Mouse (Mus musculus) left cerebral cortex, adult 2 months (tissue): Measurements from ENCODE around the gene Rabgap1l. TPM values are rescaled to one million over a fixed set of nuclear protein-coding genes. Genes with fewer than 3 reads are reported as not detected.

ENCODE experiments used
- DNase-seq, 2 experiments: peaks; one replicate each; pipeline ENCODE4 v3.0.0; 2021 to 2022; ENCODE audit warnings: low spot score in 2 of 2, mixed read lengths in 1 of 2; ENCODE audit errors: extremely low spot score in 1 of 2
- H3K27ac ChIP-seq: fragments of 200-600 bp; 2 replicates; pipeline ENCODE4 v1.8.1; 2022
- H3K4me3 ChIP-seq: fragments of 200-600 bp; 2 replicates; pipeline ENCODE4 v1.8.1; 2022
- CTCF ChIP-seq: fragments of 200-600 bp; IDR thresholded peaks from 2 replicates; pipeline ENCODE4 v1.8.1; 2022; ENCODE audit warnings: antibody characterized with exemption, mild to moderate bottlenecking, moderate library complexity
- intact Hi-C: fragments of 180-260 bp; cut with DNase I; formaldehyde crosslinking; loops from one replicate; pipeline ENCODE4 v1.15.1; 2025
- total RNA-seq, 2 experiments: library from RNA; stranded (reverse); gene quantifications; 2 replicates each; pipeline ENCODE4 v1.2.3; 2021

The Rabgap1l gene
- total RNA-seq, 2 experiments from 2014 or later = 195 to 202 TPM

DNA sequence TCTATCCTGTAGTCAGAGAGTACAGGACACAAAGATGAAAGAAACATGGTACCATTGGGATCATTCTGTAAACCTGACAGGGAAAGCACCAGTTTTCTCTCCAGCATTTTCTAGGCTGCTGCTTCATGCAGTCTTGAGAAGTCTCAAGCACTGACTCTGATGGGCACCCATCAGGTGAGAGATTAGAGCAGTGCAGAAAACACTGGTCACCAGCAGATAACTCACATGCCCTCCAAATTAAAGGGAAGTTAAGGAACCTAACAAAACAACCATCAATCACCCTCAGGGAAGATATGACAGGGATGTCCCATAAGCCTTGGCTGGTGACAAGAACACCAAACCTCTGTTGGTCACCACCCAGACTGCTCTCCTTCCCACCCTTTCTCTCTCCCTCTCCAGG lies 285.2 kb downstream of the Rabgap1l start:
- Histone ChIP-seq H3K4me3 (no peak overlapping the region), H3K27ac (no peak overlapping the region)
- no peak for TF ChIP-seq CTCF
- DNase-seq = no peak
- intact Hi-C loops = no loop called here

DNA sequence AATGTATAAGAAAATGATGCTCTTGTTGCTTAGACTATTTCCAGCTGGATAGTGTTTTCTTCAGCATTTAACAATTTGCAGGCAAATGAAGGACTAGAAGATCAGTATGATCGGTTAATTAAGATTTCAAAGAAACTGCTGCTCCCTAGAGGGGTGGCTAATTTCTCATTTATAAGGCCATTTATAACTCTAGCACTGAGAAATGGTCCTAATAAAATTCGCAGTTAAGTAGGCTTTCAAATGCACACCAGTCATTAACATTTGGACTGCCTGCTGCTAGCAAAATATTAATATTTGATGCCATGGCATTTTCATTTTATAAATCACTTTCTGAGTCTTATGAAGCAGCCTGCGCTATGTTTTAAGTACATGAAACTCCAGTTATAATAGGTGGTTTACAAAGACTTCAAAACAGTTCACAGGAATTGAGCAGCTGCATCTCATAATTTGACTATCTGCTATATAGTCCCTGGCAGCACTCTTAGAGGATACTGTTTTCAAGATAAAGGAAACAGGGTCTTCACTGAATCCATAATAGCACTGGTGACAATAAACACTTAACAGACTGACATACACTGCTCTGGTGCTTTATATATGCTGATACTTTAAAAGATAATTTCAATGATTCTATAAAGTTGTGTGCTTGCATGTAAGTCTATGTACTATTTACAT lies 296.0 kb downstream of the Rabgap1l start:
- no peak overlapping the region for H3K27ac ChIP-seq
- intact Hi-C loops = no loop called here
- DNase-seq = no peak
- TF ChIP-seq CTCF = no peak
- H3K4me3 ChIP-seq = no peak overlapping the region

DNA sequence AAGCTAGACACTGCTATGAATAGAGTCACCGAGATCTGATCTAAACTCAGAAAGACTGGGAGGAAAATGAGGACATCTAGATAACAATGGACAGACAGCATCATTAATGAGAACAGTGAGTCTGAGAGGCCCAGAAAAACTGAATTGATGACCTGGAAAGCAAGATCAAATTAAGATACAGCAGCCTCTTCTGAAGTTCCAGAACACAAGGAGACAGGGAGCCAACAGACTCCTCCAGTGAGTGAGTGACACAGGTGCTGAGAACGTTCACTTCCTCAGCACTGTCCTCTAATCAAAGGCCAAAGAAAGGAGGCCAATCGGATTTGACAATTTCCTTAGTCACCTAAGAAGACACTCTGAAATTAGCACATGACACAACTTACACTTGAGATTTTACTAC lies 307.3 kb downstream of the Rabgap1l start:
- no peak for TF ChIP-seq CTCF
- H3K27ac ChIP-seq = no peak overlapping the region
- intact Hi-C loops = no loop called here
- DNase-seq = no peak
- H3K4me3 ChIP-seq = no peak overlapping the region

DNA sequence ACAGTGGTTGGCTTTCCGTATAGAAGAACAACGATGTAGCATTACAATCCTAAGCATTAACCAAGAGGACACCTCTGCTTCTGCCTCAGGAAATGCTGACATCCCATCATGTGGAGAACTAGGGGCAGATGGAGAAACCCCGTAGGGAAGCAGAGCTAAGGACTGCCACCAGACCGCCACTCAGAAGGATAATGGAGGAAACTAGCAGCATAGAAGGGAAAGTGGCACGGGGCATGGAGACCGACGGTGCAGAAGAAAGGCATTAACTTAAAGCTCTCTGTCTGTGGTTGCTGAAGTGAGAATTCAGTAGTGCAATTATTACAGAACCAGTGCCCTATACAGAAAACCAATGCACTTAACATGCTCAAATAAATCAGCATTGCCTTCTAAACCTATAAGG lies 308.0 kb downstream of the Rabgap1l start:
- no peak for TF ChIP-seq CTCF
- intact Hi-C loops = no loop called here
- no peak overlapping the region for H3K4me3 ChIP-seq
- no peak for DNase-seq
- no peak overlapping the region for H3K27ac ChIP-seq

DNA sequence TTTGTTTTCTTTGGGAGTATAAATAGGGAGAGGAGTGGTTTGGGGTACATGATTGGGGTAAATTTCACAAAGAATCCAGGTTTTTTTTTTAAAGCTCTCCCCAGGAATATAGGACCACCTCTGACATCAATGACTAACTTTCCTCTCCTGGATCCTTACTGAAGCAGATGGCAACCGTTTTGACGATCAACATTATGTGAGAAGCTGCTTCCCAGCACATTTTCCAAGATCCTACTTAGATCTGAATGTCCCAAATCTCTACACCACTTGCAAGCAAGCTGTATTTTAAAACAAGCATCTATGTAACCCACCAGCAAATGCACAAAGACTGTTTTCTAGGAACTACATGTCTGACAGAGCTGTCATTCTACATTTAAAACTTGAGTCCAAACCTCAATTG lies 311.4 kb downstream of the Rabgap1l start:
- no peak for DNase-seq
- Histone ChIP-seq H3K27ac (no peak overlapping the region), H3K4me3 (no peak overlapping the region)
- TF ChIP-seq CTCF = no peak
- intact Hi-C loops = no loop called here

DNA sequence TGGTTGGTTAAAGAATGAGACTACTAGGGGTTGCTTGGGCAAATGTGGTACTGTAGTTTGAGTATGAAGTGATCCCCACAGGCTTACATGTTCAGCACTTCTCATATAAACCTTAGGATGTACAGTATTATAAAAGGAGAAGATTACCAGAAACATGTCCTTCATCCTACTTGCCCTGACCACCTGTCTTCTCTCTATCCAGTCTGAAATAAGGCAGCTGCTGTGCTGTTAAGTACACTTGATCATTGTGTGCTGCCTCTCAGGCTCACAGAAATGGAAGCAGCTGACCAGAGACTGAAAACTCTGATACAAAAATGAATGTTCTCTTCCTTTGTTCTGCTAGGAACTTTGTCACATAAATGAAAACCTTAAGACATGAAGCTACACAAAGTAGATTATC lies 325.6 kb downstream of the Rabgap1l start:
- no peak for DNase-seq
- intact Hi-C loops = no loop called here
- Histone ChIP-seq H3K4me3 (no peak overlapping the region), H3K27ac (no peak overlapping the region)
- no peak for TF ChIP-seq CTCF

DNA sequence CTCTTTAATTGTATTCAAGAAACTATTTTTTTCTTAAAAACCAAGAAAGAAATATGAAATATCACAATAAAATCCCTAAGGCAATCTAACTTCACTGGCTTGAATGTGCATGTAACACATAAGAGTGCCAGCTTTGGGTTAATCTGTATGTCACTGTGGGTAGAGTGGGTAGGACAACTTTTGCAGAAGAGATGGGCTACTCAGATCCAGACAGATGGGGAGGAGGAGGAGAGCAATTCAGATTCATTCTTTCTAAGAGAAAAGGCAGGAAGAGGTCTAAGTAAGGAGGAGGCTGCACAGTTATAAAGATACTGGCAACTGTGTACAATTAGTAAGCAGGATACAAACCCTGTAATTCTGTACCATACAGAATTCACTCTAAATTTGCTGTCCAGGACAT lies 327.8 kb downstream of the Rabgap1l start:
- Histone ChIP-seq H3K4me3 (no peak overlapping the region), H3K27ac (no peak overlapping the region)
- intact Hi-C loops = loop anchor here (2.0 kb wide), 1 partner anchor 84 kb away; no protein-coding TSS in a partner anchor
- DNase-seq = no peak
- TF ChIP-seq CTCF = no peak

DNA sequence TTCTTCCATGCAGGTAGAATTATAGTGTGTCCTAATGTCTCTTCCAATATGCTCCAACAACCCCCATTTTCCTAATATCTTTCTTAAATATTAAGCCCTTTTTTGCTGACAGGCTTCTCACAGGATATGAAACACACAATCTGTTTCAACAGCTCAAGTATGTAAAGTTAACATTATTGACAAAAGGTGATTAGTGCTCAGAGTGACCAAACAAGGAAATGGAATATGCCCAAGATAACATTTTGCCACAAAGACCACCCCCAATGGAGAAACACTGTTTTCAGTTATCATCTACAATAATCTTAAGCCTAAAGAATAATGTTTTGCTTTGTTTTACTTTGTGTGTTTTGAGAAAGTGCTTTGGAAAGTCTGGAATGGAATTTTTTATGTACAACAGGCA lies 328.9 kb downstream of the Rabgap1l start:
- intact Hi-C loops = loop anchor here (2.0 kb wide), 1 partner anchor 85 kb away; no protein-coding TSS in a partner anchor
- H3K27ac ChIP-seq = no peak overlapping the region
- TF ChIP-seq CTCF = no peak
- no peak for DNase-seq
- no peak overlapping the region for H3K4me3 ChIP-seq

DNA sequence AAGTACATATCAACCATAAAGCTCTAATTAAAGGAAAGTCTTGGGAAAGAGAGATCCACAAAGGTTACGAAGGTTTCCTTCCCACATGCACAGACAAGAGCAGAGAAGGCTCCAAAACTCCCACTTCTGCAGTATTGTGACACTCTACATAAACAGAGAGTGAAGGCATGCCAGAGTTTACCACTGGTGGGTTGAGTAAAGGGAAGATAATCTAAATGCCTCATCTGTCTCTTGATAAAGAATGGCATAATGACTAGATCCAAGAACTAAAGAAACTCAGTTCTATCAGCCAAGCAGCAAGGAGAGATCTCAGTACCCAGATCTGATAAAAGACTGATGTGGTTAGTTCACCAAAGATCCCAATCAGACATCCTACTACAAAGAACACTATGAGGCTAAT lies 332.7 kb downstream of the Rabgap1l start:
- H3K27ac ChIP-seq = no peak overlapping the region
- DNase-seq = no peak
- intact Hi-C loops = no loop called here
- no peak for TF ChIP-seq CTCF
- no peak overlapping the region for H3K4me3 ChIP-seq

DNA sequence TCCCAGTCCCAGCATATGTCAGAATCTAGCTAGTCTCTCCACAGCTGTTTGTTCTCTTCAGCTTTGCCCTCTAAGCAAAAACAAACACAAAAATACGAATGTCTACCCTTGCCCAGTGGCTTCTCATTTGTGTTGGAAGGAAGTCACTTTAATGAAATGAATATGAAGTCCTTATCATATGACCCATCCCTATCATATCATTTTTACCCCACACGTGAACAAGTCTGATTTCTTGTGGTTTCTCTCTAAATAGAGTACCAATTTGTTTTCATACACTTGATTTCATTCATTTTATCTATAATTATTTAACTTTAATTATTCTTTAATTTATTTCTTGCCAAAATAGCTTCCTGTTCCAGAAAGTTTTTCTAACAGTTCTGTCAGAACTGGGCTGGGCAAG lies 341.3 kb downstream of the Rabgap1l start:
- intact Hi-C loops = no loop called here
- TF ChIP-seq CTCF = no peak
- Histone ChIP-seq H3K4me3 (no peak overlapping the region), H3K27ac (no peak overlapping the region)
- no peak for DNase-seq

DNA sequence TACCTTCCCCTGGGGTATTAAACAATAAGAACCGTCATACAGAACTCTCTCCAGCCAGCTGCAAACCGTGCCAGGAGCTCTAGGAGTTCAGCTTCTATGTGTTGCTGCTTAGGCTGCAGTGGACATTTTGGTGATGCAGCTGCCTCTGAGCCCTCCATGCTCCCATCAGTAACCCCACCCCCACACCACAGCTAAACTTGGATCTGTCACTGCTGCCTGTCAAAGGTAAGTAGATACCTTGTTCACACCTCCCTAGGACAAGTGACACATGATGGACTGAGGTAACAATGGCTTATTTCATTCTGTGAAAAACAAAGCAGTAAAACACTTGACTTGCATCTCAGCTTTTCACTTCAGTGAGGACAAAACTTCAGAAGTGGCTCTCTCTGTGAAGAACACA lies 344.3 kb downstream of the Rabgap1l start:
- intact Hi-C loops = no loop called here
- TF ChIP-seq CTCF = no peak

DNA sequence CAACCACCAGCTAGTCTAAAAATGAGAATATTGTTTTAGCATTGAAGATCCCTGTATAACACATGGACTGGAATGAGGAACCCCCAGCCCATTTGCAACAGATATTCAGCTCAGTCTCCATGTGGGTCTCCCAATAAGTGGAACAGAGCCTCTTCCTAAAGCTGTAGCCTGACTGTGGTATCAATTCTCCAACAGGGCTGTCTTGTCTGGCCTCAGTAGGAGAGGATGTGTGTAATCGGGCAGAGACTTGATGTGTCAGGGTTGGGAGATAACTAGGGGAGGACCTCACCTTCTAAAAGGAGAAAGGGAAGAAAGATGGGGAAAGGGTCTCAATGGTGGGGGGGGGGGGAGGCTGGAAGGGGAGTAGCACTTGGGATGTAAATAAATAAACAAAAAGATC lies 346.2 kb downstream of the Rabgap1l start:
- no peak overlapping the region for H3K4me3 ChIP-seq
- DNase-seq = no peak
- no peak overlapping the region for H3K27ac ChIP-seq
- no peak for TF ChIP-seq CTCF
- intact Hi-C loops = no loop called here

More for the DNA sequence above, 344.3 kb downstream of the Rabgap1l start:
- Histone ChIP-seq H3K4me3 (no peak overlapping the region), H3K27ac (no peak overlapping the region)
- DNase-seq = no peak

DNA sequence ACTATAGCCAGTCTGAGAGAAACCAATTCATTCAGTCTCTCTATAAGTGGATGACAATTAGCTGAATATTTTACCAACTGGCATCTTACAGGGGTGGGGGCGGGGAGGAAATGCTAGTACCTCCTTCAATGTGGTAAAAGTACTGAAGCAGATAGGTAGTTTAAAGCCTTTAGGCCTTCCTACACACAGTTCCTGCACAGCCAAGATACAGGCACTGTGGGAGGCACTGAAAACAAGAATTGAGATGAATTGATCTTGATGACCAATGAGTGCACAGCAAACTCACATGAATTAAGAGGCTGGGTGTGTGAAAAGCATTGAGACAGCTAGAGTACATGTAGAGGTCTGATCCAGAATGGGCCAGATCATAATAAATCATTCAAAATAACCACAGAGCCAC lies 349.5 kb downstream of the Rabgap1l start:
- no peak for DNase-seq
- no peak overlapping the region for H3K4me3 ChIP-seq
- no peak overlapping the region for H3K27ac ChIP-seq
- no peak for TF ChIP-seq CTCF
- intact Hi-C loops = no loop called here
